Mouse (Mus musculus): Measurements from ENCODE around the gene Hoxb6. TPM values are rescaled to one million over a fixed set of nuclear protein-coding genes. Genes with fewer than 3 reads are reported as not detected.

The Hoxb6 gene
- total and polyA plus RNA-seq, 2 experiments: 0.15 TPM; not detected in 1

DNA sequence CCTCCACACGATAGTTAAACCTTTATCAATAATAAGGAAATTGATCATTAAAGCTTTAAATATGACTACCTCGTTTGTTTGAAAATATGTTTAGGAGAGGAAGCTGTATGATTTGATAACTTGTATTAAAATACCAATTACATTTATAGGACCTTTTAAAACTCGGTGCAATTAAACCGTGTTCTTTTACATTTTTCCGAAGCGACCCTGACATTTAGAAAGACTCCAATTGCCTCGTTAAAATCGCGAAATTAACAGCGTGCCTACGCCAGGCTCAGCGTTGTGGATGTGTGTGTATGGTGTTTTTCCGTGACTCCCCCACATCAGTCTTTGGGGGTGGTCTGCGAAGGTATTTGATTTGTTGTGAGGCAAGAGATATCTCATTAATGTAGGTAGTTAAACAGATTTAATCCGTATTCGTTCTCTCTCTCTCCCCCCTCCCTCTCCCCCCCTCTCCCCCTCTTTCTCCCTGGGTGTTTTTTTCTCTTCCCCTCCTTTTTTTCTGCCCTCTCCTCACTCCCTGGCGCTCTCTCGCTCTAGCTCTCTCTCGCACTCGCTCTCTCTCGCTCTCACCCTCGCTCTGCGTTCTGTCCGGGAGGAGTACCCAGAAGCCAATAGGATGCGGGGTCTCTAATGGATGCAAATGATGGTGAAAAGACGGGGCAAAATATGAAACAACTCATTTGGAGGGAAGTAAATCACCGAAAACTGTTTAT lies 10.3 kb upstream of the Hoxb6 start, which contains the start of gene Hoxb8:
Gene Hoxb8 (plus strand): TSS at position 51 of the 716 bp plus-strand sequence.
- H3K27me3 ChIP-seq (ENCODE audit: control insufficient read depth, insufficient read depth, low read length): peaks cover 40% of the 10 kb centered on the region
- WGBS: 10% methylated on average over 27 of the region's 27 CpGs
- no peak within 1 kb of the TSS for H3K27ac ChIP-seq (replicated peaks; ENCODE audit: insufficient read depth, low read depth, low read length)

DNA sequence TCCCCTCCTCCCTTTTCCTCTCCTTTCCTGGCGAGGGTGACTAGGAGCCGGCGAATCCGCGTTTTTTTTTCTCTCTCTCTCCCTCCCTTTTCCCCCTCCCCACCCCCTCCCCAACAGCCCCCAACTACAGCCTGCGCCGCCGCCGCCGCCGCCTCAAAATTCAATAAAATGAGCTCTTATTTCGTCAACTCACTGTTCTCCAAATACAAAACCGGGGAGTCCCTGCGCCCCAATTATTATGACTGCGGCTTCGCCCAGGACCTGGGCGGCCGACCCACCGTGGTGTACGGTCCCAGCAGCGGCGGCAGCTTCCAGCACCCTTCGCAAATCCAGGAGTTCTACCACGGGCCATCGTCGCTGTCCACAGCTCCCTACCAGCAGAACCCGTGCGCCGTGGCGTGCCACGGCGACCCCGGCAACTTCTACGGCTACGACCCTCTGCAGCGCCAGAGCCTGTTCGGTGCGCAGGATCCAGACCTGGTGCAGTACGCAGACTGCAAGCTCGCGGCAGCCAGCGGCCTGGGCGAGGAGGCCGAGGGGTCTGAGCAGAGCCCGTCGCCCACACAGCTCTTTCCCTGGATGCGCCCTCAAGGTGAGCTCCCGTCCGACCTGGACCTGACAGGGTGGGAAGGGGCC lies 9.4 kb upstream of the Hoxb6 start:
- Histone ChIP-seq H3K36me3 (ENCODE audit: control insufficient read depth, insufficient read depth, low read length) (no peaks in the 10 kb centered on the region), H3K4me1 (ENCODE audit: control insufficient read depth, insufficient read depth, low read length) (peaks cover 3% of the 10 kb centered on the region; the same call in 1 of the 2 replicates), H3K9ac (ENCODE audit: low read depth, low read length) (no peak overlapping the region), H3K27ac (replicated peaks; ENCODE audit: insufficient read depth, low read depth, low read length) (no peak overlapping the region), H3K27me3 (ENCODE audit: control insufficient read depth, insufficient read depth, low read length) (peaks cover 44% of the 10 kb centered on the region), H3K79me2 (ENCODE audit: control insufficient read depth, insufficient read depth, low read length) (no peaks in the 10 kb centered on the region), H3K4me3 (ENCODE audit: insufficient read depth, low read depth, low read length) (no peak overlapping the region)
- DNase-seq (ENCODE audit: extremely low read depth, low read depth, low spot score): no peak
- 8% methylated on average over 49 of the region's 49 CpGs for WGBS
- TF ChIP-seq CTCF (IDR thresholded peaks at IDR 0.05; ENCODE audit: low read depth, low read length): no peak
- no peak for TF ChIP-seq POLR2A (IDR thresholded peaks at IDR 0.05; ENCODE audit: extremely low read depth, insufficient read depth, low read length)

More for the DNA sequence above, 10.3 kb upstream of the Hoxb6 start, which contains the start of gene Hoxb8:
- Histone ChIP-seq H3K4me3 (ENCODE audit: insufficient read depth, low read depth, low read length) (no peak within 1 kb of the TSS), H3K36me3 (ENCODE audit: control insufficient read depth, insufficient read depth, low read length) (no peaks in the 10 kb centered on the region), H3K9ac (ENCODE audit: low read depth, low read length) (no peak within 1 kb of the TSS), H3K79me2 (ENCODE audit: control insufficient read depth, insufficient read depth, low read length) (no peaks in the 10 kb centered on the region), H3K4me1 (ENCODE audit: control insufficient read depth, insufficient read depth, low read length) (peaks cover 3% of the 10 kb centered on the region; the same call in 1 of the 2 replicates)
- TF ChIP-seq POLR2A (IDR thresholded peaks at IDR 0.05; ENCODE audit: extremely low read depth, insufficient read depth, low read length): no peak
- DNase-seq (ENCODE audit: extremely low read depth, low read depth, low spot score): no peak

DNA sequence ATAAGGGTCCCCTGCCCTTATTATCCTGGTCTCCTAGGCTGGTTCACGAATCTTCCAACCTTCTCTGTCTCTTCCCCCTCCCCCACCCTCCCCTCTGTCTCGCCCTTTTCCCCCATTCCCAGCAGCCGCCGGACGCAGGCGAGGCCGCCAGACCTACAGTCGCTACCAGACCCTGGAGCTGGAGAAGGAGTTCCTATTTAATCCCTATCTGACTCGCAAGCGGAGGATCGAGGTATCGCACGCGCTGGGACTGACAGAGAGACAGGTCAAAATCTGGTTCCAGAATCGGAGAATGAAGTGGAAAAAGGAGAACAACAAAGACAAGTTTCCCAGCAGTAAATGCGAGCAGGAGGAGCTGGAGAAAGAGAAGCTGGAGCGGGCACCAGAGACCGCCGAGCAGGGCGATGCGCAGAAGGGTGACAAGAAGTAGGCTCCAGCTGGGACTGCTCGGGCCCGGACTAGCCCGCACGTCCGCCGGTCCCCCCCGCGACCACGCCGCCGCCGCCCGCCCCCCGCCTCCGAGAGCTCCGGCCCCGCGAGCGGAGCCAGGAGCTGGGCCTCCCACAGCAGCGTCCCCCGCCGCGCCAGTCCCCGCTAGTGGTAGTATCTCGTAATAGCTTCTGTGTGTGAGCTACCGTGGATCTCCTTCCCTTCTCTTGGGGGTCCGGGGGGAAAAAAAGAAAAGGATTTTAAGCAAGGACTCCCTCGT lies 8.1 kb upstream of the Hoxb6 start:
- TF ChIP-seq CTCF (IDR thresholded peaks at IDR 0.05; ENCODE audit: low read depth, low read length): peak; percentile 30; the same call in 1 of the 2 replicates
- no peak for TF ChIP-seq POLR2A (IDR thresholded peaks at IDR 0.05; ENCODE audit: extremely low read depth, insufficient read depth, low read length)
- H3K27me3 ChIP-seq (ENCODE audit: control insufficient read depth, insufficient read depth, low read length): peaks cover 41% of the 10 kb centered on the region
- no peaks in the 10 kb centered on the region for H3K36me3 ChIP-seq (ENCODE audit: control insufficient read depth, insufficient read depth, low read length)
- H3K4me1 ChIP-seq (ENCODE audit: control insufficient read depth, insufficient read depth, low read length): peaks cover 3% of the 10 kb centered on the region; the same call in 1 of the 2 replicates
- WGBS: 2% methylated on average over 49 of the region's 49 CpGs
- H3K27ac ChIP-seq (replicated peaks; ENCODE audit: insufficient read depth, low read depth, low read length): no peak overlapping the region
- no peaks in the 10 kb centered on the region for H3K79me2 ChIP-seq (ENCODE audit: control insufficient read depth, insufficient read depth, low read length)
- H3K9ac ChIP-seq (ENCODE audit: low read depth, low read length): peak overlapping the region; percentile 42
- H3K4me3 ChIP-seq (ENCODE audit: insufficient read depth, low read depth, low read length): peak overlapping the region; percentile 54
- DNase-seq (ENCODE audit: extremely low read depth, low read depth, low spot score): no peak

DNA sequence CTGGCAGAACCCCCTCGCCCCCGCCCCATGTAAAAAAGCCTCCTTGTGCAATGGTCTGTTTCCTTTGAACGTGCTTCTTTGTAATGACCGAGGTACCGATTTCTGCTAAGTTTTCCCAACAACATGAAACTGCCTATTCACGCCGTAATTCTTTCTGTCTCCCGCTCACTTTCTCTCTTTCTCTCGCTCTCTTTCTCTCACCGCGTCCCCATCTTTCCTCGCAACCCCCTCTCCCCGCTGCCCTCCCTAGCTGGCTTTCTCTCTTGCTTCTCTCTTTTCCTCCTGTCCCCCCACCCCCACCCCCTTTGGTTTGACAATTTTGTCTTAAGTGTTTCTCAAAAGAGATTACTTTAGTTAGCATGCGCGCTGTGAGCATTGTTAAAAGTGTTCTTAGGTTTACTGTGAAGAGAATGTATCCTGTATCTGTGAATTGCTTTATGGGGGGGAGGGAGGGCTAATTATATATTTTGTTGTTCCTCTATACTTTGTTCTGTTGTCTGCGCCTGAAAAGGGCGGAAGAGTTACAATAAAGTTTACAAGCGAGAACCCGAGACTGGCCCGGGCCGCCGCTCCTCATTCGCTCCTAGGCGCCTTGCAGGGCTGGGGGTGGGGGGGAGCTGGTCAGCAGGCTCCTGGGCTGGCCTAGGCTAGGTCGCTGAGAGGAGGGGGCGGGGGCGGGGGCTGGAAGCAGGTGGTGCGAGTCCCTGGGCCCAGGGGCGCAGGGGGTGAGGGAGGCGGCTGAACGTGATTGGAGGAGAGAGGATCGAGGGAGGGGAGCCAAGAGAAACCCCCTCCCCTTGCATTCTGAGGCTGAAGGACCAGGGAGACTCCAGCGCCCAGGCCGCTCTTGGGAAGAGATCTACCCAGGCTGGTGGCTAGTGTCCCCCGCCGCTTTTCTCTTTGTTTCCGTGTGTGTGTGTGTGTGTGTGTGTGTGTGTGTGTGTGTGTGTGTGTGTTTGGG lies 7.2 kb upstream of the Hoxb6 start:
- TF ChIP-seq POLR2A (IDR thresholded peaks at IDR 0.05; ENCODE audit: extremely low read depth, insufficient read depth, low read length) (no peak), CTCF (IDR thresholded peaks at IDR 0.05; ENCODE audit: low read depth, low read length) (no peak)
- no peak for DNase-seq (ENCODE audit: extremely low read depth, low read depth, low spot score)
- H3K4me3 ChIP-seq (ENCODE audit: insufficient read depth, low read depth, low read length): peak overlapping the region; percentile 54; the same call in 1 of the 2 replicates
- no peaks in the 10 kb centered on the region for H3K36me3 ChIP-seq (ENCODE audit: control insufficient read depth, insufficient read depth, low read length)
- WGBS: 8% methylated on average over 37 of the region's 37 CpGs
- peak overlapping the region; percentile 42; the same call in 1 of the 2 replicates for H3K9ac ChIP-seq (ENCODE audit: low read depth, low read length)
- H3K27ac ChIP-seq (replicated peaks; ENCODE audit: insufficient read depth, low read depth, low read length): no peak overlapping the region
- peaks cover 3% of the 10 kb centered on the region; the same call in 1 of the 2 replicates for H3K4me1 ChIP-seq (ENCODE audit: control insufficient read depth, insufficient read depth, low read length)
- H3K27me3 ChIP-seq (ENCODE audit: control insufficient read depth, insufficient read depth, low read length): peaks cover 35% of the 10 kb centered on the region
- H3K79me2 ChIP-seq (ENCODE audit: control insufficient read depth, insufficient read depth, low read length): no peaks in the 10 kb centered on the region

Measured in liver, adult 2 months (tissue).